Mouse (Mus musculus): ENCODE measurements around the gene Car6. TPM values are rescaled to one million over a fixed set of nuclear protein-coding genes. Genes with fewer than 3 reads are reported as not detected.

Car6 gene
- polyA plus RNA-seq, 1 experiment from 2014 or later, result not detected

DNA sequence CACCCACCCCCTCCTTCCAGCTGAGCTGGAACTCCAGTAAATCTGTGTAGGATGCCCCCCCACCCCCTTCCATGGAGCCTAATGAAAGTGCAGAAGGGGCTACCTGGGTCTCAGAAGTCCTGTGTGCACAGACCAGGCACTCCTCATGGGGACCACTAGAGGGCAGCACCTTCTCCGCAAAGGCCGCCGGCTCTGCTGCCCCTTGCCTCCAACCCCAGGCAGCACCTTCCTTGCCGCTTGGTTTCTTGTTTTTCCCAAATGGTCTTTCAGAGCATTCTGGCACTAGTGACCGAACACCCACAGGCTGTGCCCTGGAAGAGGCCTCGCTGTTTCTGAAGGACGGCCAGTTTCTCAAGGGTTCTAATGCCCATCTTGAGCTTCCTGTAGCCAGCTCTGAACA, 24.6 kb downstream of the Car6 start:
- H3K9me3 ChIP-seq (ENCODE audit: control insufficient read depth, low read length), result no peaks in the 10 kb centered on the region; the same call in 1 of the 2 replicates
- H3K4me2 ChIP-seq (ENCODE audit: low read depth, low read length), result no peak overlapping the region
- H3K27ac ChIP-seq (ENCODE audit: low read depth, low read length), result no peak overlapping the region
- 6% methylated on average over 7 of the region's 7 CpGs for WGBS
- no peak overlapping the region for H3K4me3 ChIP-seq (ENCODE audit: low read depth, low read length)
- H3K27me3 ChIP-seq (ENCODE audit: control insufficient read depth, insufficient read depth, low read length), result no peaks in the 10 kb centered on the region
- H3K4me1 ChIP-seq (ENCODE audit: control insufficient read depth, insufficient read depth, low read length), result no peaks in the 10 kb centered on the region
- ATAC-seq (ENCODE audit: low read depth), result no peak
- no peaks in the 10 kb centered on the region for H3K36me3 ChIP-seq (ENCODE audit: control insufficient read depth, insufficient read depth, low read length)
- H3K9ac ChIP-seq (replicated peaks; ENCODE audit: low read depth, low read length), result no peak overlapping the region

DNA sequence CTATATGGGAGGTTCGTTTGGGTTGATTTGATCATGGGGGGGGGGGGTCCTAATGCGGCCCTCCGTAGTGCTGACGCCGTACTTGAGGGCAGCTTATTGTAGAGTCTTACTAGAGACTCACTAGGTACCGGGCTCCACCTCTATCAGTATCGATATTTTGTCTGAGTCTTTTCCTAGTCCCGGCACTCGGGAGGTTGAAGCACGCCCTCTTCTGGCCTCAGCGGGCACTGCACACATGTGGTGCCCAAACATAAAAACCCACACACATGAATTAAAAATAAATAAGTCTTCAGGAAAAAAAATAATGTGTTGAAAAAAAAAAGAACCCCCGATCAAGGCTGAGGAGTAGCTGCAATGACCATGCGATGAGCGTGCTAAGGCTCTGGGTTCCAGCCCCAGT, 27.1 kb downstream of the Car6 start:
- no peak for ATAC-seq (ENCODE audit: low read depth)
- H3K36me3 ChIP-seq (ENCODE audit: control insufficient read depth, insufficient read depth, low read length), result no peaks in the 10 kb centered on the region
- H3K27me3 ChIP-seq (ENCODE audit: control insufficient read depth, insufficient read depth, low read length), result no peaks in the 10 kb centered on the region
- WGBS, result 94% methylated on average over 14 of the region's 14 CpGs
- H3K4me2 ChIP-seq (ENCODE audit: low read depth, low read length), result no peak overlapping the region
- H3K4me1 ChIP-seq (ENCODE audit: control insufficient read depth, insufficient read depth, low read length), result no peaks in the 10 kb centered on the region
- H3K9me3 ChIP-seq (ENCODE audit: control insufficient read depth, low read length), result no peaks in the 10 kb centered on the region
- no peak overlapping the region for H3K27ac ChIP-seq (ENCODE audit: low read depth, low read length)
- H3K9ac ChIP-seq (replicated peaks; ENCODE audit: low read depth, low read length), result no peak overlapping the region
- no peak overlapping the region for H3K4me3 ChIP-seq (ENCODE audit: low read depth, low read length)

DNA sequence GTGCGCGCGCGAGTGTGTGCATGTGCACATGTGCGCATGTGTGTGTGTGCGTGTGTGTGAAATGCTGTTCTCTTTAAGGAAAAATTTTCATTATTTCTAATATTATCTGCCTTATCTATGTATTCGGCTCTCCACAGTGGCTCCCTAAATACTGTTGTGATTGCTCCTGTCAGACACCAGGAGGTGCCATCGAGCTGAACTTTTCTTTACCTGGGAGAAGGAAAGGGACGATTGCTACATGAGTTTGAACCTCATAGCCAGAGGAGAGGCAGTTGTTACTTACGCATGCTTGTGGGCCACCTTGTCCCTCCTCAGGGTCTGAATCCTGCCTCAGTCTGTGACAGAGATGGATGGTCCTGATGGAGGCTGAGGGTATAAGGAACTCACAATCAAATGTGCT, 27.9 kb downstream of the Car6 start:
- Histone ChIP-seq H3K9ac (replicated peaks; ENCODE audit: low read depth, low read length) (no peak overlapping the region), H3K4me1 (ENCODE audit: control insufficient read depth, insufficient read depth, low read length) (no peaks in the 10 kb centered on the region), H3K27ac (ENCODE audit: low read depth, low read length) (no peak overlapping the region), H3K4me2 (ENCODE audit: low read depth, low read length) (no peak overlapping the region), H3K36me3 (ENCODE audit: control insufficient read depth, insufficient read depth, low read length) (no peaks in the 10 kb centered on the region), H3K9me3 (ENCODE audit: control insufficient read depth, low read length) (no peaks in the 10 kb centered on the region), H3K4me3 (ENCODE audit: low read depth, low read length) (no peak overlapping the region), H3K27me3 (ENCODE audit: control insufficient read depth, insufficient read depth, low read length) (no peaks in the 10 kb centered on the region)
- WGBS, result 58% methylated on average over 10 of the region's 10 CpGs
- ATAC-seq (ENCODE audit: low read depth), result peak; percentile 41; the same call in 1 of the 2 replicates

DNA sequence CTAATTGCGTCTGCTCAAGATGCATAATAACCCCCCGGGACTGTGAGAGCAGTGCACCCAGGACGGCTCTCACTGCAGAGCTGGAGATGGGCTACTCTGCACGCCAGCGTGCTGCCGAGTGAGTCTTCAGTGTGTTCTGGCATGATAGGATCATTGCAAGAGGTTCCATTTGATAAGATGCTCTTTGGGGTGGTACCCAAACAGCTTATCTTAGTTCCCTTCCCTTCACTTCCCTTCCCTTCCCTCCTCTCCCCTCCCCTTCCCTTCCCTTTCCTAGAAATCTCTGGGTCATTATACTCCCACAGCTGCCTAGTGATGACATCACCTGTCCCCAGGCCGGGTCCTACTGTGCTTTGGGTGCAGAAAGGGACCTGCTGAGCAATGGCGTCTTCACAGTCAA, 29.0 kb downstream of the Car6 start:
- 81% methylated on average over 8 of the region's 8 CpGs for WGBS
- H3K27ac ChIP-seq (ENCODE audit: low read depth, low read length), result no peak overlapping the region
- no peak overlapping the region for H3K4me3 ChIP-seq (ENCODE audit: low read depth, low read length)
- H3K4me2 ChIP-seq (ENCODE audit: low read depth, low read length), result no peak overlapping the region
- no peaks in the 10 kb centered on the region for H3K36me3 ChIP-seq (ENCODE audit: control insufficient read depth, insufficient read depth, low read length)
- H3K27me3 ChIP-seq (ENCODE audit: control insufficient read depth, insufficient read depth, low read length), result no peaks in the 10 kb centered on the region
- ATAC-seq (ENCODE audit: low read depth), result no peak
- no peaks in the 10 kb centered on the region for H3K9me3 ChIP-seq (ENCODE audit: control insufficient read depth, low read length)
- no peaks in the 10 kb centered on the region for H3K4me1 ChIP-seq (ENCODE audit: control insufficient read depth, insufficient read depth, low read length)
- H3K9ac ChIP-seq (replicated peaks; ENCODE audit: low read depth, low read length), result no peak overlapping the region

DNA sequence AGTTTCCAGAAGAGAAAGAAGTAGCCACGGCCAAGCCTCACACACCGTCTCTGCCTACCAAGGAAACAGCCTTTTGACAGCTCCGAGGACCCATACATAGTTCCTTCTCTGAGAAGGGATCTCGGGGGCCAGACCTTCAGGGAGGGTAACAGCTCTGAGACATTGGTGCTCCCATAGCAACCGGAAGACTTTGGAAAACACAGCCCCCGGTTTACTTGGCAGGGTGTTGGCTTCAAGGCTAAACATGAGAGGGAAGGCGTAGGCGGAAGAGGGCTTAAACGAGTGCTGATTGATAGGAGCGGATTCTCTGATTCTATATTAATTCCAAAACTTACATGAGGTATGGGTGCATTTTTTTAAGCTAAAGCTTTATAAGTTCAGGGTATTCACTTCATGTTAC, 32.7 kb downstream of the Car6 start:
- Histone ChIP-seq H3K4me2 (ENCODE audit: low read depth, low read length) (no peak overlapping the region), H3K4me3 (ENCODE audit: low read depth, low read length) (no peak overlapping the region), H3K27ac (ENCODE audit: low read depth, low read length) (no peak overlapping the region), H3K4me1 (ENCODE audit: control insufficient read depth, insufficient read depth, low read length) (no peaks in the 10 kb centered on the region), H3K9me3 (ENCODE audit: control insufficient read depth, low read length) (no peaks in the 10 kb centered on the region), H3K36me3 (ENCODE audit: control insufficient read depth, insufficient read depth, low read length) (no peaks in the 10 kb centered on the region), H3K9ac (replicated peaks; ENCODE audit: low read depth, low read length) (no peak overlapping the region), H3K27me3 (ENCODE audit: control insufficient read depth, insufficient read depth, low read length) (no peaks in the 10 kb centered on the region)
- 79% methylated on average over 10 of the region's 10 CpGs for WGBS
- no peak for ATAC-seq (ENCODE audit: low read depth)

DNA sequence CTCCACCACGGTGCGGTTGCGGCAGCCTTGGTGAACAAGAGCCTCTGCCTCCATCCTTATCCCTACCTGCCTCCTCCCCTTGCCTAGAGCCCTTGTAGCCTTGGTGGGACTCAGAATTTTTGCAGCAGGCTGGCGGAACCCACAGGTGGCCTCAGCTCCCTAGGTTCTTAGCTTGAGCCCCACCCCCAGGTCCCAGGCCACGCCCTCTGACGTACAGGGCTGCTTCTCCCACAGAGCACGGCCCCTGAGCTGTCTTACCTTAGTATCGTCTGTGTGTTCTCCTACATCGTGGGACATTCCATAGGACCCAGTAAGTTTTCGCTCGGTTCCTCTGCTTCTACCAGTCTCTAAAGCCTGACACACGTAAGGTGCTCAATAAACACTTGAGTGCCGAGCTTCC, 36.3 kb downstream of the Car6 start:
- Histone ChIP-seq H3K4me1 (ENCODE audit: control insufficient read depth, insufficient read depth, low read length) (no peaks in the 10 kb centered on the region), H3K9ac (replicated peaks; ENCODE audit: low read depth, low read length) (no peak overlapping the region), H3K4me2 (ENCODE audit: low read depth, low read length) (no peak overlapping the region), H3K27me3 (ENCODE audit: control insufficient read depth, insufficient read depth, low read length) (no peaks in the 10 kb centered on the region), H3K36me3 (ENCODE audit: control insufficient read depth, insufficient read depth, low read length) (no peaks in the 10 kb centered on the region), H3K4me3 (ENCODE audit: low read depth, low read length) (no peak overlapping the region), H3K9me3 (ENCODE audit: control insufficient read depth, low read length) (no peaks in the 10 kb centered on the region), H3K27ac (ENCODE audit: low read depth, low read length) (no peak overlapping the region)
- WGBS, result 41% methylated on average over 13 of the region's 13 CpGs
- no peak for ATAC-seq (ENCODE audit: low read depth)

DNA sequence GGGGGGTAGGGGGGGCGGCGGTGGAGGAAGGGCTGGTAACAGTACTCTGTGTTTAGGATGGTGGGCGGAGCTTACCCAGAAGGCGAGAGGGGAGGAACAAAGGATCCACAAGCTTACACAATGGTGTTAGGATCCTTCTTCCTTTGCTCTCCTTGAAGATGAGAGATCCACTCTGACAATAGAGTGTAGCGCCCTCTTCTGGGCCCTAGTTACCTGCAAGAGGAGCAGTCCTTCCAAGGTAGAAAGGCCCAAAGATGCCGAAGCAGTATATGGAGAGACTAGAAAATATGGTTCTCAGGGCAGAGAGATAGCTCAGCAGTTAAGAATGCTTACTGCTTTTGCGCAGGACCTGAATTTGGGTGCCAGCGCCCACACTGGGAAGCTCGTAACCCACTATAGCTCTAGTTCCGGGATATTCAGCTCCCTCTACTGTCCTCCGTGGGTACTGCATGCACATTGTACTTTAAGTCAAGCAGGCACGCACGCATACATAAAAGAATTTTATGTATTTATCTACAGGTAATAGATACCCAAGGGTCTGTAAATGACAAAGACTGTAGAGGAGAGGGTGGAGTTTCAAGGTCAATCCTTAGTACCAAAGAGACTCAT, 38.5 kb downstream of the Car6 start:
- no peaks in the 10 kb centered on the region for H3K9me3 ChIP-seq (ENCODE audit: control insufficient read depth, low read length)
- no peak for ATAC-seq (ENCODE audit: low read depth)
- no peaks in the 10 kb centered on the region for H3K36me3 ChIP-seq (ENCODE audit: control insufficient read depth, insufficient read depth, low read length)
- no peak overlapping the region for H3K9ac ChIP-seq (replicated peaks; ENCODE audit: low read depth, low read length)
- WGBS, result 78% methylated on average over 13 of the region's 13 CpGs
- H3K4me2 ChIP-seq (ENCODE audit: low read depth, low read length), result no peak overlapping the region
- H3K4me1 ChIP-seq (ENCODE audit: control insufficient read depth, insufficient read depth, low read length), result no peaks in the 10 kb centered on the region
- H3K27me3 ChIP-seq (ENCODE audit: control insufficient read depth, insufficient read depth, low read length), result no peaks in the 10 kb centered on the region
- H3K27ac ChIP-seq (ENCODE audit: low read depth, low read length), result no peak overlapping the region
- no peak overlapping the region for H3K4me3 ChIP-seq (ENCODE audit: low read depth, low read length)

DNA sequence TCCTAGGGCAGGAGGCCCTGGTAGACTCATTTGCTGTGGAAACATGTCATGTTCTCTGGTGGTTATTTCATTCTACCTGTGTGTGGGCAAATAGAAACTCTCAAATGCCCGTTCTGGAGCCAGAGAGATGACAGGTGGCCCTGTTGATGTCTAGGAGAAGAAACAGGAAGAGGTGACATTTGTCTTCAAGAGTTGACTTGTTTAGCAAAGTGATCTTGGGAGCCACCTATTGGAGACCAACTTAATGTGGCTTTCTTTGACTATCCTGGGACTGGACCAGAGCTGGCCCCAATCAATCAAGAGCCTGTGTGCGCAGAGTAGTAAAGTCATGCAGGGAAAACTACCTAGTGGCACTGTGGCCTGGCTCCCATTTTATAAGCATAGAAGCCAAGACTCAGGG, 41.7 kb downstream of the Car6 start:
- ATAC-seq (ENCODE audit: low read depth), result no peak
- Histone ChIP-seq H3K4me3 (ENCODE audit: low read depth, low read length) (no peak overlapping the region), H3K27ac (ENCODE audit: low read depth, low read length) (no peak overlapping the region), H3K4me1 (ENCODE audit: control insufficient read depth, insufficient read depth, low read length) (no peaks in the 10 kb centered on the region), H3K4me2 (ENCODE audit: low read depth, low read length) (no peak overlapping the region), H3K27me3 (ENCODE audit: control insufficient read depth, insufficient read depth, low read length) (no peaks in the 10 kb centered on the region), H3K36me3 (ENCODE audit: control insufficient read depth, insufficient read depth, low read length) (no peaks in the 10 kb centered on the region), H3K9ac (replicated peaks; ENCODE audit: low read depth, low read length) (no peak overlapping the region), H3K9me3 (ENCODE audit: control insufficient read depth, low read length) (no peaks in the 10 kb centered on the region)
- WGBS, result 86% methylated on average over 2 of the region's 2 CpGs

DNA sequence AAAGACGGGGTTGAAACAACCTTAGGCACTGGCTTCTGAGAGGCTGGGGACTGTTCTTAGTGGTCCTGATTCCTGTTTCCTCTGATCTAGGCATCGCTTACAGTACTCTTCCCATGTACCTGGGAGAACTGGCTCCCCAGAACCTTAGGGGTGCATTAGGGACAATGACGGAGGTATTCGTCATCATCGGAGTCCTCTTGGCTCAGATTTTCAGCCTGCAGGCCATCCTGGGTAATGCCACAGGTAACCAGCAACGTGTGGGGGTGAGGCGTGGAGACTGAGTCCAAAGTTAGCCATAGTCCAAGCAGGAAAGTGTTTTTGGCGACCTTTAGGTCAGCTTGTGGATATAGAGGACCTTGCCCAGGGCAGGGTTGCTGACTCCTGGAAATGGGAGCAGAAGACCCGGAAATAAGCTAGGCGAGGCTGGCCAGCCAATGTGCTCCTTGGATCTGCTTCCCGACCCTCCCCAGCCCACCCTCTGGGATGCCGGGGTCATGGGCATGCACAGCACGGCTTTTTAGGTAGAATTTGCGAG, 43.7 kb downstream of the Car6 start:
- ATAC-seq (ENCODE audit: low read depth), result no peak
- Histone ChIP-seq H3K4me1 (ENCODE audit: control insufficient read depth, insufficient read depth, low read length) (no peaks in the 10 kb centered on the region), H3K4me3 (ENCODE audit: low read depth, low read length) (no peak overlapping the region), H3K36me3 (ENCODE audit: control insufficient read depth, insufficient read depth, low read length) (no peaks in the 10 kb centered on the region), H3K4me2 (ENCODE audit: low read depth, low read length) (no peak overlapping the region), H3K9ac (replicated peaks; ENCODE audit: low read depth, low read length) (no peak overlapping the region), H3K9me3 (ENCODE audit: control insufficient read depth, low read length) (no peaks in the 10 kb centered on the region), H3K27ac (ENCODE audit: low read depth, low read length) (no peak overlapping the region), H3K27me3 (ENCODE audit: control insufficient read depth, insufficient read depth, low read length) (no peaks in the 10 kb centered on the region)
- WGBS, result 76% methylated on average over 14 of the region's 14 CpGs

All from neural tube, embryonic 14.5 days (tissue).